Mouse (Mus musculus): ENCODE results near the gene C730034F03Rik. TPM values are rescaled to one million over a fixed set of nuclear protein-coding genes. Genes with fewer than 3 reads are reported as not detected.
A peak's percentile ranks its signal among the peaks of the same experiment; 100 is the strongest.

C730034F03Rik gene
- polyA plus RNA-seq, 1 experiment, result 7.6 TPM

- no peak for TF ChIP-seq CTCF (IDR thresholded peaks at IDR 0.05; ENCODE audit: control insufficient read depth, insufficient read depth, insufficient replicate concordance, low read depth, low read length)
- no peak for TF ChIP-seq POLR2A (IDR thresholded peaks at IDR 0.05; ENCODE audit: control insufficient read depth, low read depth, low read length)
- H3K27ac ChIP-seq (ENCODE audit: control insufficient read depth, insufficient read depth, low read depth, low read length), result no peak overlapping the region
- H3K27me3 ChIP-seq (ENCODE audit: control insufficient read depth, insufficient read depth, low read length), result no peaks in the 10 kb centered on the region
- H3K36me3 ChIP-seq (ENCODE audit: control insufficient read depth, insufficient read depth, low read length), result no peaks in the 10 kb centered on the region; the same call in 1 of the 2 replicates
- H3K4me1 ChIP-seq (ENCODE audit: control insufficient read depth, insufficient read depth, low read length), result peaks cover 13% of the 10 kb centered on the region
- H3K4me3 ChIP-seq (ENCODE audit: control insufficient read depth, low read depth, low read length), result peak overlapping the region; percentile 61
Observed at GRCm38 (mm10) chr15:89454857-89455256, 25.5 kb downstream of the C730034F03Rik start.

GRCm38 (mm10) chr15:89455642-89456041 is 26.3 kb downstream of the C730034F03Rik start:
- H3K27me3 ChIP-seq (ENCODE audit: control insufficient read depth, insufficient read depth, low read length), result no peaks in the 10 kb centered on the region
- no peak overlapping the region for H3K27ac ChIP-seq (ENCODE audit: control insufficient read depth, insufficient read depth, low read depth, low read length)
- peak overlapping the region; percentile 61; the same call in 1 of the 2 replicates for H3K4me3 ChIP-seq (ENCODE audit: control insufficient read depth, low read depth, low read length)
- peaks cover 13% of the 10 kb centered on the region for H3K4me1 ChIP-seq (ENCODE audit: control insufficient read depth, insufficient read depth, low read length)
- TF ChIP-seq POLR2A (IDR thresholded peaks at IDR 0.05; ENCODE audit: control insufficient read depth, low read depth, low read length) (no peak), CTCF (IDR thresholded peaks at IDR 0.05; ENCODE audit: control insufficient read depth, insufficient read depth, insufficient replicate concordance, low read depth, low read length) (no peak)
- no peaks in the 10 kb centered on the region; the same call in 1 of the 2 replicates for H3K36me3 ChIP-seq (ENCODE audit: control insufficient read depth, insufficient read depth, low read length)

GRCm38 (mm10) chr15:89458942-89459341 is 29.6 kb downstream of the C730034F03Rik start:
- H3K36me3 ChIP-seq (ENCODE audit: control insufficient read depth, insufficient read depth, low read length), result no peaks in the 10 kb centered on the region; the same call in 1 of the 2 replicates
- no peak overlapping the region; the same call in 1 of the 2 replicates for H3K4me3 ChIP-seq (ENCODE audit: control insufficient read depth, low read depth, low read length)
- no peak overlapping the region for H3K27ac ChIP-seq (ENCODE audit: control insufficient read depth, insufficient read depth, low read depth, low read length)
- H3K27me3 ChIP-seq (ENCODE audit: control insufficient read depth, insufficient read depth, low read length), result no peaks in the 10 kb centered on the region
- H3K4me1 ChIP-seq (ENCODE audit: control insufficient read depth, insufficient read depth, low read length), result peaks cover 8% of the 10 kb centered on the region
- no peak for TF ChIP-seq CTCF (IDR thresholded peaks at IDR 0.05; ENCODE audit: control insufficient read depth, insufficient read depth, insufficient replicate concordance, low read depth, low read length)

- Histone ChIP-seq H3K27ac (ENCODE audit: control insufficient read depth, insufficient read depth, low read depth, low read length) (no peak overlapping the region), H3K27me3 (ENCODE audit: control insufficient read depth, insufficient read depth, low read length) (no peaks in the 10 kb centered on the region), H3K4me3 (ENCODE audit: control insufficient read depth, low read depth, low read length) (no peak overlapping the region), H3K4me1 (ENCODE audit: control insufficient read depth, insufficient read depth, low read length) (peaks cover 7% of the 10 kb centered on the region), H3K36me3 (ENCODE audit: control insufficient read depth, insufficient read depth, low read length) (no peaks in the 10 kb centered on the region; the same call in 1 of the 2 replicates)
- no peak for TF ChIP-seq POLR2A (IDR thresholded peaks at IDR 0.05; ENCODE audit: control insufficient read depth, low read depth, low read length)
- no peak for TF ChIP-seq CTCF (IDR thresholded peaks at IDR 0.05; ENCODE audit: control insufficient read depth, insufficient read depth, insufficient replicate concordance, low read depth, low read length)
Observed at GRCm38 (mm10) chr15:89459821-89460220, 30.4 kb downstream of the C730034F03Rik start.

GRCm38 (mm10) chr15:89460298-89460697 is 30.9 kb downstream of the C730034F03Rik start:
- H3K36me3 ChIP-seq (ENCODE audit: control insufficient read depth, insufficient read depth, low read length), result no peaks in the 10 kb centered on the region; the same call in 1 of the 2 replicates

GRCm38 (mm10) chr15:89461321-89461720 is 31.9 kb downstream of the C730034F03Rik start:
- no peak overlapping the region for H3K4me3 ChIP-seq (ENCODE audit: control insufficient read depth, low read depth, low read length)
- peaks cover 4% of the 10 kb centered on the region for H3K4me1 ChIP-seq (ENCODE audit: control insufficient read depth, insufficient read depth, low read length)
- no peak for TF ChIP-seq POLR2A (IDR thresholded peaks at IDR 0.05; ENCODE audit: control insufficient read depth, low read depth, low read length)
- TF ChIP-seq CTCF (IDR thresholded peaks at IDR 0.05; ENCODE audit: control insufficient read depth, insufficient read depth, insufficient replicate concordance, low read depth, low read length), result no peak
- no peaks in the 10 kb centered on the region; the same call in 1 of the 2 replicates for H3K36me3 ChIP-seq (ENCODE audit: control insufficient read depth, insufficient read depth, low read length)
- no peaks in the 10 kb centered on the region for H3K27me3 ChIP-seq (ENCODE audit: control insufficient read depth, insufficient read depth, low read length)
- no peak overlapping the region for H3K27ac ChIP-seq (ENCODE audit: control insufficient read depth, insufficient read depth, low read depth, low read length)

More at GRCm38 (mm10) chr15:89460298-89460697, 30.9 kb downstream of the C730034F03Rik start:
- H3K27ac ChIP-seq (ENCODE audit: control insufficient read depth, insufficient read depth, low read depth, low read length), result no peak overlapping the region
- no peak overlapping the region for H3K4me3 ChIP-seq (ENCODE audit: control insufficient read depth, low read depth, low read length)
- H3K27me3 ChIP-seq (ENCODE audit: control insufficient read depth, insufficient read depth, low read length), result no peaks in the 10 kb centered on the region
- H3K4me1 ChIP-seq (ENCODE audit: control insufficient read depth, insufficient read depth, low read length), result peaks cover 4% of the 10 kb centered on the region
- TF ChIP-seq CTCF (IDR thresholded peaks at IDR 0.05; ENCODE audit: control insufficient read depth, insufficient read depth, insufficient replicate concordance, low read depth, low read length) (no peak), POLR2A (IDR thresholded peaks at IDR 0.05; ENCODE audit: control insufficient read depth, low read depth, low read length) (no peak)

- TF ChIP-seq POLR2A (IDR thresholded peaks at IDR 0.05; ENCODE audit: control insufficient read depth, low read depth, low read length) (no peak), CTCF (IDR thresholded peaks at IDR 0.05; ENCODE audit: control insufficient read depth, insufficient read depth, insufficient replicate concordance, low read depth, low read length) (no peak)
- Histone ChIP-seq H3K36me3 (ENCODE audit: control insufficient read depth, insufficient read depth, low read length) (no peaks in the 10 kb centered on the region), H3K4me3 (ENCODE audit: control insufficient read depth, low read depth, low read length) (no peak overlapping the region), H3K27me3 (ENCODE audit: control insufficient read depth, insufficient read depth, low read length) (no peaks in the 10 kb centered on the region), H3K4me1 (ENCODE audit: control insufficient read depth, insufficient read depth, low read length) (peaks cover 4% of the 10 kb centered on the region), H3K27ac (ENCODE audit: control insufficient read depth, insufficient read depth, low read depth, low read length) (no peak overlapping the region)
Observed at GRCm38 (mm10) chr15:89462176-89462575, 32.8 kb downstream of the C730034F03Rik start.

Measured in testis, adult 2 months (tissue).